Mouse (Mus musculus): ENCODE measurements around the gene Hmgn3. TPM values are rescaled to one million over a fixed set of nuclear protein-coding genes. Genes with fewer than 3 reads are reported as not detected.

The Hmgn3 gene
- polyA plus RNA-seq, 1 experiment from 2014 or later: 4.5 TPM

DNA sequence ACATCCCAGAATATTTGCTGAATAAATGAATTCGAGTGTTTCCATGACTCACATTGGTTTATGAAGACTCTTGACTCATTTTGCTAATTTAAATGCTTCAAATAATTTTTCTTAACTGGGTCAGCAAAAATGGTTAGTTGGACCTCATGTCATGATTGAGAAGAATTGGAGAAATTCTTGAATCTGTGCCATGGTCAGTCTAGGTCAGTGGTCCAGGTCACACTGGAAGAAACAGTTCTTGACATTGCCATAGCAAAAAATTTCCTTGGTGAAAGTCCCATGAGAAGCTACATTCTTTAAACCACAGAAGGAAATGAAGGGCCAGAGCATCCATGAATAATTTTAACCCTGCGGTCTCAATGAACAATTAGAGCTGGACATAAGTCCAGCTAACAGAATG lies 30.8 kb downstream of the Hmgn3 start:
- no peak overlapping the region for H3K9ac ChIP-seq
- 65% methylated on average over 2 of the region's 2 CpGs for WGBS (ENCODE audit: insufficient replicate concordance)

DNA sequence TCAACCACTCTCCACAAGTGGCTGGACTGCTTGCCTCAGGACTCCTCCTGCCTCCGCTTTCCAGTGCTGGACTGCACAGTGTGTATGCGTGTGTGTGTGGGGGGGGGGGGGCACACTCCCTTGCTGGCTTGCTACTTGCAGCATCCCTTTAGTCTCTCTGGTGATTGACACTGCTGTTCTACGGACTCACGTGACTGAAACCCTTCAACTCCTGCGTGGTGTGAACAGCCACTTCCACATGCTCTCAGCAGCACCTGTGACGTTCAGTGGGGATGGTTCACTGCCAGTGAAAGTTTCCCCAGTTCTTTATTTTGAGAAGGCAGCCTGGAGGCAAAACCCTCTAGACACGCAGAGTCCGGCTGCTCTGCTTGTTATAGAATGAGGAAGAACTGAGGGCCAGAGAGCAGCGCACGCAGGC lies 32.7 kb downstream of the Hmgn3 start:
- 54% methylated on average over 10 of the region's 10 CpGs for WGBS (ENCODE audit: insufficient replicate concordance)

More for the DNA sequence above, 30.8 kb downstream of the Hmgn3 start:
- Histone ChIP-seq H3K4me3 (replicated peaks) (no peak overlapping the region), H3K36me3 (replicated peaks) (no peaks in the 10 kb centered on the region), H3K4me1 (replicated peaks) (no peaks in the 10 kb centered on the region), H3K9me3 (replicated peaks) (no peaks in the 10 kb centered on the region), H3K27ac (replicated peaks) (no peak overlapping the region), H3K27me3 (no peaks in the 10 kb centered on the region), H3K4me2 (no peak overlapping the region)
- ATAC-seq (ENCODE audit: insufficient read depth): no peak

DNA sequence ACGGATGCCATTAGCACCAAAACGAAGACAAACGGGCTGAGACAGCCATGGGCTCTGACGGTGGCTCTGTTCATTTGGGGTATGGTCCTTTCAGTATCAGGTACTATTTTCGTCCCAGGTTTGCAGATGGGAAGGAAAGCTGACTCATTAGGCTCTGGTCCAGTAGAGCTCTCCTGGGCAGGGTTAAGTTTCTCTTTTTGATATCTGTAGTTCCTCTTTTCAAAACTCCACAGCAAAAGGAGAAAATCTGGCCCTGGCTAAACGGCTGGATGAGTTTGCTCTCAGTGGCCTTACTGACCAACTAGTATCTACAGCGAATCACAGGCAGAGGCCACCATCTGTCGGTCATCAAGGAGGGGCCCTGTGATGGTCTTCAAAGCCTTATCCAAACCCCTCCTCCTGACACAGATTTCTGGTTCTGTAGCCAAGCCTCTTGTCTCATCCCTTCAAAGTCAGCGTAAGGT lies 34.1 kb downstream of the Hmgn3 start:
- H3K4me3 ChIP-seq (replicated peaks): no peak overlapping the region
- no peaks in the 10 kb centered on the region for H3K27me3 ChIP-seq
- no peak overlapping the region for H3K4me2 ChIP-seq
- no peak for ATAC-seq (ENCODE audit: insufficient read depth)
- H3K4me1 ChIP-seq (replicated peaks): no peaks in the 10 kb centered on the region
- H3K27ac ChIP-seq (replicated peaks): no peak overlapping the region
- no peak overlapping the region for H3K9ac ChIP-seq
- no peaks in the 10 kb centered on the region for H3K9me3 ChIP-seq (replicated peaks)
- H3K36me3 ChIP-seq (replicated peaks): no peaks in the 10 kb centered on the region
- 35% methylated on average over 9 of the region's 9 CpGs for WGBS (ENCODE audit: insufficient replicate concordance)

More for the DNA sequence above, 32.7 kb downstream of the Hmgn3 start:
- Histone ChIP-seq H3K9ac (no peak overlapping the region), H3K4me2 (no peak overlapping the region), H3K36me3 (replicated peaks) (no peaks in the 10 kb centered on the region), H3K27ac (replicated peaks) (no peak overlapping the region), H3K4me3 (replicated peaks) (no peak overlapping the region), H3K9me3 (replicated peaks) (no peaks in the 10 kb centered on the region), H3K27me3 (no peaks in the 10 kb centered on the region), H3K4me1 (replicated peaks) (no peaks in the 10 kb centered on the region)
- no peak for ATAC-seq (ENCODE audit: insufficient read depth)

DNA sequence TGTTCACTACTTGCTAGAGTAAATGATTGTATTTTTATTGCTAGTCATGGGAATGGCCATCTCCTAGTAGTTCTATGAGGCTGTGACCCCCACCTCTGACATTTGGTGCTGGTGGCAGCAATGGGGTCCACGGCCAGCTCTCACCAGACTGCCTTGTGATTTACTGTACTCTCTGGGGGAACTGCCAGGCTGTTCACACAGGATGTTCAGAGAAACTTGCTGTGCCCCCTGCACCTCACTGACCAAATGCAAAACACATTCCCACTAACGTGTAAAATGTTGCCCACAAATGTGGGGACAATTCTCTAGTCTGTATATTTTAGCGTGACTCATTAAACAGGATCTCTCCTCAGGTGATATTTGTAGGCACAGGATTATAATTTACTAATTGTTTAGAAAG lies 34.7 kb downstream of the Hmgn3 start:
- Histone ChIP-seq H3K27ac (replicated peaks) (no peak overlapping the region), H3K9me3 (replicated peaks) (no peaks in the 10 kb centered on the region), H3K4me1 (replicated peaks) (no peaks in the 10 kb centered on the region), H3K9ac (no peak overlapping the region), H3K4me3 (replicated peaks) (no peak overlapping the region), H3K27me3 (no peaks in the 10 kb centered on the region), H3K36me3 (replicated peaks) (no peaks in the 10 kb centered on the region), H3K4me2 (no peak overlapping the region)
- ATAC-seq (ENCODE audit: insufficient read depth): no peak
- WGBS (ENCODE audit: insufficient replicate concordance): 49% methylated on average over 3 of the region's 3 CpGs

DNA sequence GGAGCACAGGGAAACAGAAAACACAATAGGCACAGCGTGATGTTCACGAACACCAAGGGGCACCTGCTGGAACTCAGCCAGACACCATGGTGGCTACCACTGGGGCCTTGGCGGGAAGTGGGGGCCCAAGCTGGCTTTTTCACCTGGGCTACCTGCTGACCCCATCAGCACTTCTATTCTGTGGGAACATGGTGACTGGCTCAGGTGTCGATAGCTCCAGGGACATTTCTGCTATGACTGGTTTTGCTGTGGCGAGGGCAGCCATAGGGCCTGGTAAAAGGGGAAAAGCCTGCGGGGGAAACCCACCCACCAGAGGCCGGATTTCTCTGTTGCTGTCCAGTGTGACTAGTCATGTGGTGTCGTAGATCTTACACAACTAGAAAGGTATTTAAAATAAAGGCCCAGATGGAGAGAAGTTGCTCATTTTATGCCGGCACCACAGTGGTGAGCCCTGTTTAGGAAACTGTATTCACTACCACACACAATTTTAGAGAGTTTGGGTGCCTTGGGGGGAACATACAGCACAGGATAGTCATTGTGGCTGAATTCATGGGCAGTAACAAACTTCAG lies 35.3 kb downstream of the Hmgn3 start:
- Histone ChIP-seq H3K27ac (replicated peaks) (no peak overlapping the region), H3K4me3 (replicated peaks) (no peak overlapping the region), H3K4me1 (replicated peaks) (no peaks in the 10 kb centered on the region), H3K4me2 (no peak overlapping the region), H3K9me3 (replicated peaks) (no peaks in the 10 kb centered on the region), H3K27me3 (no peaks in the 10 kb centered on the region), H3K36me3 (replicated peaks) (no peaks in the 10 kb centered on the region), H3K9ac (no peak overlapping the region)
- 68% methylated on average over 9 of the region's 9 CpGs for WGBS (ENCODE audit: insufficient replicate concordance)
- no peak for ATAC-seq (ENCODE audit: insufficient read depth)

DNA sequence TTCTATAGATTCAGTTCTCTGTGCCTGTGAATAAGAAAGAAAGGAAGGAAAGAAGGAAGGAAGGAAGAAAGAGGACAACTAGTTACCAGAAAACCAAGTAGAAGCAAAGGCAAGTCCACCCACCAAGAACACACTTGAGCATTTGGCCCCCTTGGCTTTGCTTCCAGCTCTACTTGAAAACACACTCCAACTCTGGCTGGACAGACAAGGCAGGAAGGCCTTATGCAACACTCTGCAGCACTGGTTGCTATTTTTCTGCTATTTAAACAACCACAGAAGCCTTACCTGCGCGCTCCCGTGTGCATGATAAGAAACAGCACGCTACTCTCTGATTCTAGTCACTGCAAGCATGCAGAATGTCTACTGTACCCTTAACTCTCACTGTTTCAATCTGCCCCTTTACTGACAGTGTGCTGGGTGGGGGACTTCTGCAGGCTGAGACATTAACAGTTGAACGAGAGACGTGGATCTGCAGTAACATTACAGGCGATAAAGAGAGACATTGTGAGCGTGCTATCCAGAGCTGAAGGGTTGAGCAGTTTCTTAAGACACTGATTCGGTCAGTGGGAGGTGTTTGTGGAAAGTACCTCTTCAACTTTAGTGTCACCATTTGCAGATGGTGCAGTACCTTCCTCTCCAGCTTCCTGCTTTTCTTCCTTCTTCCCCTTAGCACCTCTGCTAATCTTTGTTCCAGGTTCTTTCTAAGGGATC lies 35.9 kb downstream of the Hmgn3 start:
- no peak overlapping the region for H3K27ac ChIP-seq (replicated peaks)
- no peak overlapping the region for H3K4me3 ChIP-seq (replicated peaks)
- ATAC-seq (ENCODE audit: insufficient read depth): no peak
- no peak overlapping the region for H3K9ac ChIP-seq
- no peak overlapping the region for H3K4me2 ChIP-seq
- H3K27me3 ChIP-seq: no peaks in the 10 kb centered on the region
- no peaks in the 10 kb centered on the region for H3K9me3 ChIP-seq (replicated peaks)
- no peaks in the 10 kb centered on the region for H3K4me1 ChIP-seq (replicated peaks)
- WGBS (ENCODE audit: insufficient replicate concordance): 71% methylated on average over 9 of the region's 9 CpGs
- no peaks in the 10 kb centered on the region for H3K36me3 ChIP-seq (replicated peaks)

DNA sequence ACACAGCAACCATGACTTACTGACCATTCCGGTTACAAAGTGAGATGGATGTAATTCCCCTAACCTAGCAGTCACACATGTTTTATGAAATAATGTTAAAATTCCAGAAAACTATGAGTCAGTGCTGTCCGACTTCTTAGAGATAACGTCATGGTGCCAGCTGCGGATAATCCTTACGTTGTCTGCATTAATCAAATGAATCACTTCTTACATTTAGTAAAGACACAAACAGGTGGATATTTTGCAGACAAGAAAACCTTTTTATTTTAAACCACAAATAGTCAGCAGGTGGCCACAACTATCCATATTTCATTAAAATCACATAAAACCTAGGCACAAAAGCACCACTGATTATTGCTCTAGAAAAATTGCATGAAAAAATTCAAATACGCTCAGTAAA lies 36.8 kb downstream of the Hmgn3 start:
- H3K4me2 ChIP-seq: no peak overlapping the region
- H3K4me3 ChIP-seq (replicated peaks): no peak overlapping the region
- 74% methylated on average over 6 of the region's 6 CpGs for WGBS (ENCODE audit: insufficient replicate concordance)
- H3K27me3 ChIP-seq: no peaks in the 10 kb centered on the region
- H3K9me3 ChIP-seq (replicated peaks): no peaks in the 10 kb centered on the region
- no peak for ATAC-seq (ENCODE audit: insufficient read depth)
- H3K4me1 ChIP-seq (replicated peaks): no peaks in the 10 kb centered on the region
- no peak overlapping the region for H3K27ac ChIP-seq (replicated peaks)
- H3K36me3 ChIP-seq (replicated peaks): no peaks in the 10 kb centered on the region
- no peak overlapping the region for H3K9ac ChIP-seq

DNA sequence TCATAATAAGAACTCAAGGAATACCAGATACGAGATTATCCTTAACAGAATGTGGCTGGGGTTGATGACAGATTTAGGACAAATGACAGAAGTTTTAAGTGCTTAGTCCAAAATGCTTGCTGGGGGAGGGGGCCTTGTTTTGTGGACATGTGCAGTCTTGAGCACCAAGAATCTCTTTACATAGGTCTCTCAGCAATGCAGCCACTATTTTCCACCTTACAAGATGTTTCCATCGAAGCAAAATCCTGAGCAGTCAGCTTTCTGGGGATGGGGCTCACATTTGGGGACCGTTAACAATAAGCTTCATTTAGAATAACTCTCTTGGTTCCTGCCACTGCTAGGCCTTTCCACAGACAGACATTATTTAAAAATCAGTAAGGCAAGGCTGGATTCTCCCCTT lies 37.7 kb downstream of the Hmgn3 start:
- Histone ChIP-seq H3K4me3 (replicated peaks) (no peak overlapping the region), H3K9me3 (replicated peaks) (no peaks in the 10 kb centered on the region), H3K27ac (replicated peaks) (no peak overlapping the region), H3K4me1 (replicated peaks) (no peaks in the 10 kb centered on the region), H3K27me3 (no peaks in the 10 kb centered on the region), H3K36me3 (replicated peaks) (no peaks in the 10 kb centered on the region), H3K9ac (no peak overlapping the region), H3K4me2 (no peak overlapping the region)
- WGBS (ENCODE audit: insufficient replicate concordance): 62% methylated on average over 3 of the region's 3 CpGs
- ATAC-seq (ENCODE audit: insufficient read depth): no peak

DNA sequence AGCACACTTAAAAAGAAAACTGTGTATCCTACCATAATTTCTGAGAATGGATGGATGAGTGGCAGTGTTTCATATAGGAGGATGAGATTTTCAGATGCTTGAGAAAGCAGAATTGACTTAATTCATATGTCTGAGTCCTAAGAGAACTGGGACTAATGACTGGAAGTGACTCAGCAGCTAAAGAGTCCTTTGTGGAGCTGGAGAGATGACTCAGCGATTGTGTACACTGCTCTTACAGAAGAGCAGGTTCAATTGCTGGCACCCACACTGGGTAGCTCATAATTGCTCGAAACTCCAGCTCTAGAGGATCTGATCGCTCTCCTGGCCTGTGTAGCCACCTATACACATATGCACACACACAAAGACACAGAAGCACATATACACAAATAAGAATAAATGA lies 42.7 kb downstream of the Hmgn3 start:
- 57% methylated on average over 3 of the region's 3 CpGs for WGBS (ENCODE audit: insufficient replicate concordance)
- no peaks in the 10 kb centered on the region for H3K4me1 ChIP-seq (replicated peaks)
- no peak overlapping the region for H3K4me2 ChIP-seq
- no peaks in the 10 kb centered on the region for H3K36me3 ChIP-seq (replicated peaks)
- no peaks in the 10 kb centered on the region for H3K9me3 ChIP-seq (replicated peaks)
- H3K27me3 ChIP-seq: no peaks in the 10 kb centered on the region
- ATAC-seq (ENCODE audit: insufficient read depth): no peak
- H3K27ac ChIP-seq (replicated peaks): no peak overlapping the region
- H3K4me3 ChIP-seq (replicated peaks): no peak overlapping the region
- no peak overlapping the region for H3K9ac ChIP-seq

DNA sequence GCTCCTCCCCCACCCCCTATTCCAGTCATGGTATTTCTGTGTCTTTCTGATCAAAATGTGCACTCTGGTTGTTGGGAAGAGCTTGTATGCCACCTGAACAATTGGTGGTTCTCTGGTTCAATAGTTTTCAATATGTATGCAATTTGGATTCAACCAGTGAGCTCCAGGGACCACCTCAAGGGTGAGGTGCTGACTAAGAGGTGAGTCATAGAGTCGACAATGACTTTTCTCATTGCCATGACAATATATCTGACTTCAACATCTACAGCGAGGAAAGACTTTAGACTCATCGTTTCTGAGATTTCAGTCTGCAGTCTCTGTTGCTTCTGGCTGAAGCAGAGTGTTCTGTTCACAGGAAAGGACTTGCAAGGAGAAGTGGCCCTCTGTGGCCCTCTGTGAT lies 44.8 kb downstream of the Hmgn3 start:
- Histone ChIP-seq H3K4me3 (replicated peaks) (no peak overlapping the region), H3K27me3 (no peaks in the 10 kb centered on the region), H3K36me3 (replicated peaks) (no peaks in the 10 kb centered on the region), H3K4me1 (replicated peaks) (no peaks in the 10 kb centered on the region), H3K9me3 (replicated peaks) (no peaks in the 10 kb centered on the region), H3K4me2 (no peak overlapping the region), H3K27ac (replicated peaks) (no peak overlapping the region), H3K9ac (no peak overlapping the region)
- no peak for ATAC-seq (ENCODE audit: insufficient read depth)
- 57% methylated on average over 3 of the region's 3 CpGs for WGBS (ENCODE audit: insufficient replicate concordance)

DNA sequence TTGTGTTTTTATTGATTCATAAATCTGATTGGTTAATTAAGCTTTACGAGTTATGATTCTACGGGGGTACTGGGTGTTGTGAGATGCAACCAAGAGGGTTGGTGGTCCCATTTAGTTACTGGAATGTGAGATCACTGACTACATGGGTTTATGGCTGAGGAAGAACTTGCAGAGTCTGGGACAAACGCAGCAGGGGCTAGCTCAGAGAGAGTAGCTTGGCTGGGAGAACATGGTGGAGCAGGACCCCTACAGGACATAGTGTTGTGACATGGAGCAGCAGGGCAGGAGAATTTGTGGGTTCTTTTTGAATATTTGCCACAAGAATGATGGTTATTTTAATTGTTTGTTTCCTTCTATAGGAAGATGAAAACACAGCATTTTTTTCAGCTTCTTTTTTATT lies 45.7 kb downstream of the Hmgn3 start:
- 54% methylated on average over 3 of the region's 3 CpGs for WGBS (ENCODE audit: insufficient replicate concordance)
- no peaks in the 10 kb centered on the region for H3K9me3 ChIP-seq (replicated peaks)
- no peaks in the 10 kb centered on the region for H3K4me1 ChIP-seq (replicated peaks)

More for the DNA sequence above, 45.7 kb downstream of the Hmgn3 start:
- Histone ChIP-seq H3K4me2 (no peak overlapping the region), H3K4me3 (replicated peaks) (no peak overlapping the region), H3K36me3 (replicated peaks) (no peaks in the 10 kb centered on the region), H3K9ac (no peak overlapping the region), H3K27me3 (no peaks in the 10 kb centered on the region), H3K27ac (replicated peaks) (no peak overlapping the region)
- ATAC-seq (ENCODE audit: insufficient read depth): no peak

Data from liver, embryonic 15.5 days (tissue).